Mouse (Mus musculus) megakaryocyte, embryonic 14.5 days (primary cell): ENCODE measurements around the gene Sv2b.

Experiments
- FLI1 ChIP-seq: IDR thresholded peaks from 2 replicates; pipeline ENCODE4 v1.6.1; 2012; ENCODE audit warnings: low read length, inconsistent platforms, mixed read lengths
- GATA1 ChIP-seq: IDR thresholded peaks from 3 replicates; pipeline ENCODE4 v1.6.1; 2012; ENCODE audit warnings: mixed read lengths, low read length, inconsistent platforms, borderline replicate concordance

DNA sequence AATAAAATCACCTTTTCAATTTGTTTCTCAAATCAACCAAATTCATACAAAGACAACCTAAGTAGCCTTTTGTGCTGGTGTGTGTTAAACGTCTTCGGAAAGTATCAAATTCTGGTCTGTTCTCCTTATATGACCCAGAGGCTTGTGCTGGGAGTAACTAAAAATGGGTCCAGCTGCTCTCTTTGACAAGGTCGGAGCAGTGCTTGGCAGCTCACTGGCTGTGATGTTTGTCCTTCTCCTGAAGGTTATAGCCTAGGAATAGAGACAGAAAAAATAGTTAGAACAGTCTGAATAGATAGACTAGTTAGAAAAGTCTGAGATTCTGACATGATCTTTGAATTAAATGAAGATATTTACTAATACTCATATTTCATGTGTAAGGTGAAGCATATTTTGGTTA lies 102.4 kb downstream of the Sv2b start:
- TF ChIP-seq FLI1 (no peak), GATA1 (no peak)
